Mouse (Mus musculus) myocyte (in vitro differentiated cells): ENCODE results near the gene Tnik.

Experiments used
- E2F4 ChIP-seq: IDR thresholded peaks from one replicate; pipeline ENCODE4 v1.6.1; 2011; ENCODE audit warnings: mild to moderate bottlenecking, control low read depth, moderate library complexity; ENCODE audit not compliant: insufficient read depth
- MYOD1 ChIP-seq, 3 experiments: IDR thresholded peaks; one replicate each; pipeline ENCODE4 v1.6.1; 2011; ENCODE audit warnings: control low read depth in 2 of 3, low read depth in 2 of 3, mild to moderate bottlenecking in 2 of 3, moderate library complexity in 1 of 3; ENCODE audit not compliant: insufficient read length in 2 of 3, control insufficient read depth in 1 of 3

- TF ChIP-seq E2F4 (no peak), MYOD1 (IDR thresholded peaks at IDR 0.05; ENCODE audit: control insufficient read depth in 1 of 3, insufficient read length in 2 of 3, low read depth in 2 of 3) (no peak)
Measured at GRCm38 (mm10) chr3:28529548-28529947, 266.5 kb downstream of the Tnik start.
